Mouse (Mus musculus) ES-E14 (cell line): ENCODE results near the gene Clec10a. TPM values are rescaled to one million over a fixed set of nuclear protein-coding genes. Genes with fewer than 3 reads are reported as not detected.

Experiments used
- DNase-seq: peaks from one replicate; pipeline ENCODE4 v3.0.0-alpha.2; 2013; ENCODE audit warnings: low read depth, low spot score
- H3K27ac ChIP-seq: 2 replicates; pipeline ENCODE4 v1.5.1; 2012; ENCODE audit warnings: low read depth, mild to moderate bottlenecking, low read length, moderate library complexity, mixed read lengths; ENCODE audit not compliant: poor library complexity, insufficient read depth, severe bottlenecking
- H3K36me3 ChIP-seq: 2 replicates; pipeline ENCODE4 v1.6.1; 2012; ENCODE audit warnings: mild to moderate bottlenecking, low read length, moderate library complexity, mixed read lengths; ENCODE audit not compliant: control insufficient read depth, poor library complexity, insufficient read depth, severe bottlenecking
- H3K4me1 ChIP-seq, 2 experiments: fragments of 150-350 bp in 1 of 2; sonication (generic) in 1 of 2; 2 replicates each; pipeline ENCODE4 v1.6.1; 2012; ENCODE audit warnings: low read length in 2 of 2, mild to moderate bottlenecking in 1 of 2, mixed read lengths in 1 of 2; ENCODE audit not compliant: control insufficient read depth in 2 of 2, insufficient read depth in 2 of 2, poor library complexity in 1 of 2
- H3K4me3 ChIP-seq, 2 experiments: fragments of 150-350 bp in 1 of 2; sonication (generic) in 1 of 2; 2 replicates each; pipeline ENCODE4 v1.5.1; 2012; ENCODE audit warnings: low read length in 2 of 2, low read depth in 1 of 2, mild to moderate bottlenecking in 1 of 2, mixed read lengths in 1 of 2; ENCODE audit not compliant: insufficient read depth in 1 of 2, poor library complexity in 1 of 2, severe bottlenecking in 1 of 2
- H3K9ac ChIP-seq: 2 replicates; pipeline ENCODE4 v1.6.1; 2012; ENCODE audit warnings: low read depth, mild to moderate bottlenecking, low read length, mixed read lengths; ENCODE audit not compliant: poor library complexity, insufficient read depth, severe bottlenecking
- H3K9me3 ChIP-seq: fragments of 150-350 bp; sonication (generic); 2 replicates; pipeline ENCODE4 v1.6.1; 2012; ENCODE audit warnings: low read depth, mild to moderate bottlenecking, low read length; ENCODE audit not compliant: control insufficient read depth, insufficient read depth
- CHD2 ChIP-seq: IDR thresholded peaks from 2 replicates; pipeline ENCODE4 v1.6.1; 2014; ENCODE audit warnings: mild to moderate bottlenecking, low read depth, low read length, inconsistent platforms
- HCFC1 ChIP-seq: IDR thresholded peaks from 2 replicates; pipeline ENCODE4 v1.6.1; 2012; ENCODE audit warnings: low read length, inconsistent platforms, borderline replicate concordance; ENCODE audit not compliant: insufficient read depth
- MAFK ChIP-seq: IDR thresholded peaks from 2 replicates; pipeline ENCODE4 v1.6.1; 2014; ENCODE audit warnings: mild to moderate bottlenecking, low read depth, low read length, inconsistent platforms; ENCODE audit not compliant: insufficient read depth
- ZC3H11A ChIP-seq: IDR thresholded peaks from 2 replicates; pipeline ENCODE4 v1.6.1; 2012; ENCODE audit warnings: low read depth, mild to moderate bottlenecking, inconsistent platforms, low read length, borderline replicate concordance
- ZNF384 ChIP-seq: IDR thresholded peaks from 2 replicates; pipeline ENCODE4 v1.6.1; 2012; ENCODE audit warnings: low read depth, low read length, inconsistent platforms
- in situ Hi-C, 2 experiments: fragments of 600-800 bp; cut with MboI; formaldehyde crosslinking; loops; one replicate each; pipeline ENCODE4 v1.15.1; 2025; ENCODE audit warnings: low sequenced_read_pairs in 2 of 2, inconsistent platforms in 1 of 2; ENCODE audit not compliant: unreplicated experiment in 2 of 2
- total RNA-seq: library from RNA; depleted of rRNA; stranded (reverse); fragments of 300-350 nt; gene quantifications from 2 replicates; pipeline ENCODE4 v1.2.3, GENCODE M21; 2012; rRNA removed

The Clec10a gene
- total RNA-seq, 1 experiment = 2.1 TPM

DNA sequence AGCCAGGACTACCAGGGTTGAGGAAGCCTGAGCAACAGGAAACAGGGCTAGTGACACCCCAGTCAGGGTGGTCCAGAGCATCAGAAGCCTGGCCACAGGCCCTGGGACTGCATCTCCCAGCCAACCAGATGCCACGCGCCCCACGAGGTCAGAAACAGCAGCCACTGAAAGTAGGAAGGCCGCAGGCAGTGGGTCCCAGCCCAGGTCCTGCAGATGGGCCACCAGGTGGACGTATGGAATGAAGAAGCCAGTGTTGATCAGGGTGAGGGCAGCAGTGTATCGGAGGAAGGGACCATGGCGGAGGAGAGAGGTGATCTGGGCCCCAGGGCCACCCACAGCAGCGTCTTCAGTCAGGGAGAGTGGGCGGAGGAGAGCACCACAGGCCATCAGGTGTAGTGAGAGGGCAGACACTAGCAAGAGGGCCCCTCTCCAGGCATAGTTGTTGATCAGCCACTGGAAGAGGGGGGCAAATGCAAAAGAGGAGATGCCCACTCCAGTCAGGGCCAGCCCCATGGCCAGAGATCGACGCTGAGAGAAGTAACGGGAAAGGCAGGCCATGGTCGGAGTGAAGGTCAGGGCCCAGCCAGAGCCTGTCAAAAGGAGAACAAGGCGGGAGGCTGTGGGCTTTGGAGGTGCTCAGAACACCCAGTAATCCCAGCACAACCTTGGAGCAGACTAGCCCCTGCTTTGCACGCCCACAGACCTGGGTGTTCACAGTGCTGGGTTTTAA, 62.9 kb downstream of the Clec10a start:
- Histone ChIP-seq H3K9ac (no peak overlapping the region), H3K4me3 (no peak overlapping the region), H3K27ac (no peak overlapping the region), H3K9me3 (no peaks in the 10 kb centered on the region), H3K4me1 (peaks cover 2 to 23% of the 10 kb centered on the region in 2 experiments; a peak in 3 of 4 replicates), H3K36me3 (peaks cover 14% of the 10 kb centered on the region)
- TF ChIP-seq ZNF384 (no peak), ZC3H11A (no peak), HCFC1 (no peak), CHD2 (no peak), MAFK (no peak)
- in situ Hi-C loops = loop anchor here in 1 of 2 experiments (10.0 kb wide), 1 partner anchor 284 kb away; the partner anchor contains the start of gene Ybx2
- no peak for DNase-seq

DNA sequence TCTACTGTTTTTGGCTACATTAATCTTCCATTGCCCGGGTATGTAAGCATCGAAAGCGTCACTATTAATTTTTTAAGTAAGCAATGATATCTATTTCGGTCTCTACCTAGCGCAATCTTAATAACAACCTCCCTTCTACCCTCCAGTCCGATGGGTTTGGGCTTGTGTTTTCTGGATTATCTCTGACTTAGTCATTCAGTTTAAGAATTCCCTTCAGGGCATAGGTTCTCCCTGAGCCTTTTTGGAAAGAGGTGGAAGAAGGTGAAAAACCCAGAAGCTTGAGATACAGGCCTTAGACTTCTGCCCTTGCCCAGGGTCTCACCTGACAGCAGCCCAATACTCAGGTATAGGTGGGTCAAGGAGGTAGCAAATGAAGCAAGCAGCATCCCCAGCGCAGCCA, 63.9 kb downstream of the Clec10a start:
- no peak for DNase-seq
- TF ChIP-seq HCFC1 = no peak
- TF ChIP-seq CHD2 = no peak
- no peak for TF ChIP-seq MAFK
- TF ChIP-seq ZNF384 = no peak
- TF ChIP-seq ZC3H11A = no peak
- Histone ChIP-seq H3K9ac (peak overlapping the region; percentile 66), H3K4me3 (peak overlapping the region; percentile 61 to 67), H3K27ac (no peak overlapping the region), H3K4me1 (peaks cover 2 to 19% of the 10 kb centered on the region in 2 experiments; a peak in 3 of 4 replicates), H3K36me3 (peaks cover 14% of the 10 kb centered on the region), H3K9me3 (no peaks in the 10 kb centered on the region)
- in situ Hi-C loops = loop anchor here in 1 of 2 experiments (10.0 kb wide), 1 partner anchor 285 kb away; the partner anchor contains the start of gene Ybx2

DNA sequence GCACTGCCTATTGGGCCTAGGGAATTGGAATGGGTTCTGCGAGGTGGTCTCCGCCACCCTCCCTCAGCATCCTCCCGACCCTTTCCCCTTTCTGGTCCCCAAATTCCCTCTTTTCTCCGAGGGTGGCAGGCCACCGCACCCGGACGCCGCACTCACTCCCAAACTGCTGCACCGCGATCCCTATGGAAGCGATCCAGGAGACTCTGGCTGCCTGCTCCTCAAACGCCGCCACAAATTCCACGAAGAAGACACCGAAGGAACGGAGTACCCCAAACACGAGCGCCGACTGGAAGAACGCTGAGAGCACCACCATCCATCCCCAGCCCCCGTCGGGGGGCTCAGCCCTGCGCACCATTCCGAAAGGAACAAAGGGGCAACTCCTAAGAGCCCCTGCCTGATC, 64.3 kb downstream of the Clec10a start:
- H3K9me3 ChIP-seq = no peaks in the 10 kb centered on the region
- TF ChIP-seq ZC3H11A (no peak), CHD2 (no peak), HCFC1 (no peak), ZNF384 (no peak), MAFK (no peak)
- DNase-seq = no peak
- in situ Hi-C loops = no loop called here
- peak overlapping the region; percentile 66 for H3K9ac ChIP-seq
- peak overlapping the region; percentile 61 to 67 for H3K4me3 ChIP-seq
- peaks cover 14% of the 10 kb centered on the region for H3K36me3 ChIP-seq
- H3K27ac ChIP-seq = peak overlapping the region; percentile 14; the same call in 1 of the 2 replicates
- H3K4me1 ChIP-seq = peaks cover 2 to 15% of the 10 kb centered on the region in 2 experiments; a peak in 2 of 4 replicates

Other genes with a start within 250 kb of the Clec10a start
- gene Gps2, start 242.3 kb upstream of the Clec10a start, total RNA-seq = 14.3 and 15.5 TPM in 2 replicates
- 754 and 926 TPM in 2 replicates for gene Eif5a, start 234.2 kb upstream of the Clec10a start, total RNA-seq
- gene Ybx2, start 220.4 kb upstream of the Clec10a start, total RNA-seq = 3.9 and 6.1 TPM in 2 replicates
- gene Slc2a4, start 208.0 kb upstream of the Clec10a start, total RNA-seq = 2.6 and 4.2 TPM in 2 replicates
- gene Cldn7, start 191.4 kb upstream of the Clec10a start, total RNA-seq = 24.9 and 38.7 TPM in 2 replicates
- 33.3 and 41.2 TPM in 2 replicates for gene Ctdnep1, start 175.0 kb upstream of the Clec10a start, total RNA-seq
- gene Elp5, start 173.7 kb upstream of the Clec10a start, total RNA-seq = 76.1 and 87.9 TPM in 2 replicates
- gene Gabarap, start 165.1 kb upstream of the Clec10a start, total RNA-seq = 57.7 and 70.6 TPM in 2 replicates
- 64.7 and 80.9 TPM in 2 replicates for gene Phf23, start 160.4 kb upstream of the Clec10a start, total RNA-seq
- 47.4 and 70.9 TPM in 2 replicates for gene Dvl2, start 155.6 kb upstream of the Clec10a start, total RNA-seq
- 32.5 and 48.7 TPM in 2 replicates for gene Acadvl, start 140.8 kb upstream of the Clec10a start, total RNA-seq
- 10.8 and 11.4 TPM in 2 replicates for gene Dlg4, start 139.3 kb upstream of the Clec10a start, total RNA-seq
- gene Asgr1, start 102.1 kb upstream of the Clec10a start, total RNA-seq = 0.58 TPM in 1 of 2 replicates, not detected in the other
- gene Asgr2, start 63.6 kb upstream of the Clec10a start, total RNA-seq = 2.0 and 2.1 TPM in 2 replicates
- gene Mgl2, start 25.9 kb upstream of the Clec10a start, total RNA-seq = 0.42 and 1.8 TPM in 2 replicates
- gene Slc16a11, start 56.6 kb downstream of the Clec10a start, total RNA-seq = 0.98 and 3.0 TPM in 2 replicates
- 10.7 and 12.4 TPM in 2 replicates for gene Slc16a13, start 64.9 kb downstream of the Clec10a start, total RNA-seq
- gene Bcl6b, start 73.6 kb downstream of the Clec10a start, total RNA-seq = 5.2 and 7.1 TPM in 2 replicates
- 49.9 and 59.4 TPM in 2 replicates for gene 0610010K14Rik, start 81.7 kb downstream of the Clec10a start, total RNA-seq
- gene Gm21988, start 83.6 kb downstream of the Clec10a start, total RNA-seq = 2.4 and 4.5 TPM in 2 replicates
- 66.0 and 75.1 TPM in 2 replicates for gene Rnasek, start 83.6 kb downstream of the Clec10a start, total RNA-seq
- gene Alox12, start 99.2 kb downstream of the Clec10a start, total RNA-seq = 0.49 and 0.69 TPM in 2 replicates
- gene Alox12e, start 166.4 kb downstream of the Clec10a start, total RNA-seq = 0.16 and 0.27 TPM in 2 replicates
- gene Alox15, start 195.8 kb downstream of the Clec10a start, total RNA-seq = 0.53 and 1.7 TPM in 2 replicates